Mouse (Mus musculus): Measurements from ENCODE around the gene Susd3. TPM values are rescaled to one million over a fixed set of nuclear protein-coding genes. Genes with fewer than 3 reads are reported as not detected.
A peak's percentile ranks its signal among the peaks of the same experiment; 100 is the strongest.

Susd3 gene
- polyA plus RNA-seq, 1 experiment from 2014 or later: 2.2 TPM

DNA sequence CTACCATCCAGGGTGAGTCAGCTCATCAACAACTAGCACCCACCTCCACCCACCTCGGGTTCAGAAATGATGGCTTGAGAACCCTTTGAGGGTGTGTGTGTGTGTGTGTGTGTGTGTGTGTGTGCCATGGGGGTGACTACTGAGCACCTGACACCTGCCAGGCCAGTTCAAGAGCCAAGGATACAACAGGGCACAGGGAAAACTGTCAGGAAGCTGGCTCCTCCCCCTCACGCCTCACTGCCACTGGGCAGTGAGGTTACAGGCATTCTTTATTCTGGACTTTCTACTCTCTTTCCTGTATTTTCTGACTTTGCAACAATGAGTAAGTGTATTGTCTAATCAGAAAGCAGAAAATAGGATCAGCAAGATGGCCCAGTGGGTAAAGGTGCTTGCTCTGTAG lies 1.1 kb upstream of the Susd3 start:
- Histone ChIP-seq H3K27ac (replicated peaks; ENCODE audit: low read depth, low read length) (no peak overlapping the region), H3K27me3 (replicated peaks; ENCODE audit: control insufficient read depth, insufficient read depth, low read length) (peaks cover 29% of the 10 kb centered on the region), H3K36me3 (ENCODE audit: control insufficient read depth, insufficient read depth, low read length) (no peaks in the 10 kb centered on the region), H3K9ac (ENCODE audit: low read depth, low read length) (no peak overlapping the region), H3K4me1 (ENCODE audit: control insufficient read depth, insufficient read depth, low read length) (peaks cover 6% of the 10 kb centered on the region; the same call in 1 of the 2 replicates), H3K9me3 (ENCODE audit: control insufficient read depth, low read length) (no peaks in the 10 kb centered on the region), H3K4me3 (ENCODE audit: low read depth, low read length) (no peak overlapping the region), H3K4me2 (ENCODE audit: low read depth, low read length) (no peak overlapping the region)
- no peak for ATAC-seq (ENCODE audit: low read depth)
- WGBS: 65% methylated on average over 2 of the region's 2 CpGs
- DNase-seq (ENCODE audit: low spot score): no peak

DNA sequence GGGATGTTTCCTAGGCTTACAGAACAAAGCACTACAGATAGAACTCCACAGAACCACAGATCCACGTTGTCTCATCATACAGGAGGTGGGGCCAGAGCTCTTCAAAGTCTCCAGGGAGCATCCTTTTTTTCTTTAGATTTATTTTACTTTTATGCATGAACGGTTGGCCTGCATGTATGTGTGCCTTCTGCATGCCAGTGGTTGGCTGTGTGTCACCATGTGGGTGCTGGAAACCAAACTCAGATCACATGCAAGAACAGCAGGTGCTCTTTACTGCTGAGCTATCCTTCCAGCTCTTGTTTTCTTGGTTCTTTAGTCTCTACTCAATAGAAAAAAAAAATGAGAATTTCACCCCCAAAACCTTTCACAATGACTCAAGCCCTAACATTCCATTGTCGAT lies 417 bp upstream of the Susd3 start:
- ATAC-seq (ENCODE audit: low read depth): no peak
- Histone ChIP-seq H3K36me3 (ENCODE audit: control insufficient read depth, insufficient read depth, low read length) (no peaks in the 10 kb centered on the region), H3K27me3 (replicated peaks; ENCODE audit: control insufficient read depth, insufficient read depth, low read length) (peaks cover 29% of the 10 kb centered on the region), H3K27ac (replicated peaks; ENCODE audit: low read depth, low read length) (no peak overlapping the region), H3K9ac (ENCODE audit: low read depth, low read length) (no peak overlapping the region), H3K4me3 (ENCODE audit: low read depth, low read length) (no peak overlapping the region), H3K9me3 (ENCODE audit: control insufficient read depth, low read length) (no peaks in the 10 kb centered on the region), H3K4me2 (ENCODE audit: low read depth, low read length) (no peak overlapping the region), H3K4me1 (ENCODE audit: control insufficient read depth, insufficient read depth, low read length) (peaks cover 6% of the 10 kb centered on the region; the same call in 1 of the 2 replicates)
- 43% methylated on average over 3 of the region's 3 CpGs for WGBS
- no peak for DNase-seq (ENCODE audit: low spot score)

DNA sequence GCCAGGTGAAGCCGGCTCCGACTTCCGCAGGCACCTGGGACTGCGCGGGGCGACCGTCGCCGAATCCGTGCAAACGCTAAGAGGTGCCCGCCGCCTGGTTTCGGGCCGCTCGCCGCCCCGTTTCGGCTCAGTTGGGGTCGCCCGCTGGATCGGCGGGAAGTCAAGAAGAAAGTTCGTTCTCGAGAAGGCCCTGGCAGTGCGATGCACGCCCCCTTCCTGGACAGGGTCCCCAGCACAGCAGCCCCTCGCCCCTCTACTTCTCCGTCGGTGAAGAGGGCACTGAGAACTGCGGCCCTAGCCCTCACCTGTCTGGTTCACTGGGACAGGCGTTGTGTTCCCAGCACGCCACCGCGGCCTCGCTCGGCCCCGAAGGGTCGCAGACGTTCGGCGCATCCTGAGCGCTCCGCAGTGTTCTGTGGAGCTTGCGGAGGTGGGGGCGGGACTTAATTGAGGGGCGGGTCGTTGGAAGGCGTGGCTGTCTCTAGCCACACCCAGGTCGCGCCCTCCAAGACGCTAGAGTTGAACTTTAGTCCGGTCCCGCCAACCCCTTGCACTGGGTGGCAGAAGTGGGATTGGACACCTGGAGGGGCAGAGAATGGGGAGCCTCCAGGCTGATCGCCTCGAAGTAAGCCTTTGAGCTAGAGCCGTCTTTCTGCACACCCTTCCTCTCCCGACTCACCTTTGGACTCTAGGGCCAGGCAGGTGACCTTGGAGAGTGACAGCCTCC lies 603 bp downstream of the Susd3 start:
- peak; percentile 44 for DNase-seq (ENCODE audit: low spot score)
- under 1% methylated on average over 45 of the region's 58 CpGs for WGBS

DNA sequence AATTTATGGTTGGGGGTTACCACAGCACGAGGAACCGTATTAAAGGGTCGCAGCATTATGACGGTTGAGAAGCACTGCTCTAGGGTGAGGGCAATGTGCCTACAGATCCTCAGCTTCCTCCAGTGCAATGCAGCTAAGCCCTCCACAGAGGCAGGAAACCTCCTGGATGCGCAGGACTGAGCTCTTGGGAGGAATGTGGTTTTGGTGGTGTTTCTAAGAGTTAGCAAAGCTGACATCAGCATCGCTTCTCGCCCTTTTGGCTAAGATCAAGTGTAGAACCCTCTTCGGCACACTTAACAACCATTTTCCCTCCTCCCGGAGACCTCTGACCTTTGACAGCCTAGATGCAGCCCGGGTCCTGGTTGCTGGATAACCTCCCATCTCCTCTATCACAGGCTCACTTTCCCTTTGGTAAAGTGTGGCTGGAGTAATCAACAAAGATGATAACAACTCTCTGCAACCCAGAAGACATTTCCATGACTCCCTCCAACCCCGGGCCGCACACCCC lies 1.2 kb downstream of the Susd3 start:
- ATAC-seq (ENCODE audit: low read depth) (no peak), DNase-seq (ENCODE audit: low spot score) (no peak)
- Histone ChIP-seq H3K9me3 (ENCODE audit: control insufficient read depth, low read length) (no peaks in the 10 kb centered on the region), H3K36me3 (ENCODE audit: control insufficient read depth, insufficient read depth, low read length) (no peaks in the 10 kb centered on the region), H3K4me1 (ENCODE audit: control insufficient read depth, insufficient read depth, low read length) (peaks cover 6% of the 10 kb centered on the region; the same call in 1 of the 2 replicates), H3K4me3 (ENCODE audit: low read depth, low read length) (peak overlapping the region; percentile 38), H3K27ac (replicated peaks; ENCODE audit: low read depth, low read length) (no peak overlapping the region), H3K9ac (ENCODE audit: low read depth, low read length) (0 out of 2 replicates have a peak overlapping the region, but pooled peaks have one; percentile 34), H3K4me2 (ENCODE audit: low read depth, low read length) (peak overlapping the region; percentile 62), H3K27me3 (replicated peaks; ENCODE audit: control insufficient read depth, insufficient read depth, low read length) (peaks cover 29% of the 10 kb centered on the region)
- 31% methylated on average over 12 of the region's 12 CpGs for WGBS

More for the DNA sequence above, 603 bp downstream of the Susd3 start:
- H3K9ac ChIP-seq (ENCODE audit: low read depth, low read length): peak overlapping the region; percentile 34; the same call in 1 of the 2 replicates
- H3K36me3 ChIP-seq (ENCODE audit: control insufficient read depth, insufficient read depth, low read length): no peaks in the 10 kb centered on the region
- peaks cover 29% of the 10 kb centered on the region for H3K27me3 ChIP-seq (replicated peaks; ENCODE audit: control insufficient read depth, insufficient read depth, low read length)
- H3K4me1 ChIP-seq (ENCODE audit: control insufficient read depth, insufficient read depth, low read length): peaks cover 6% of the 10 kb centered on the region; the same call in 1 of the 2 replicates
- ATAC-seq (ENCODE audit: low read depth): peak; percentile 72
- H3K4me2 ChIP-seq (ENCODE audit: low read depth, low read length): peak overlapping the region; percentile 62
- H3K27ac ChIP-seq (replicated peaks; ENCODE audit: low read depth, low read length): no peak overlapping the region
- peak overlapping the region; percentile 38 for H3K4me3 ChIP-seq (ENCODE audit: low read depth, low read length)
- no peaks in the 10 kb centered on the region for H3K9me3 ChIP-seq (ENCODE audit: control insufficient read depth, low read length)

DNA sequence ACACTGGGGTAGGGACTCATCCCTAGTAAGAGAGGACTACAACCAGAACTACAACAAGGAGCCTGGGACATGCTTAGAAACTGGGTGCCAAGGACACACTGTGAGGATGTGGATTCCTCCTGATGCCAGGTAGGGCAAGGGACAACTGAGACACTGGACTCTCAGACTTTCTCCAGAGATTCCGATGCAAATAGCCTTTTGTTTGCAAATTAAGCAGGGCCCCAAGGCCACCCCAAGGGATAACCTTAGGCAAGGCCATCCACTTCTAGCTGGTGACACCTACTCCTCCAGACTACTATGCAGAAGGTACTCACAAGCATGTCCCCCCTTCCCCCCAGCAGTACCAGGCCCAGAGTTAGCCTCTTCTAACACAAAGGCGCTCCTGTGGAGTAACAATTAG lies 1.9 kb downstream of the Susd3 start:
- Histone ChIP-seq H3K27ac (replicated peaks; ENCODE audit: low read depth, low read length) (no peak overlapping the region), H3K4me2 (ENCODE audit: low read depth, low read length) (no peak overlapping the region), H3K27me3 (replicated peaks; ENCODE audit: control insufficient read depth, insufficient read depth, low read length) (peaks cover 29% of the 10 kb centered on the region), H3K4me1 (ENCODE audit: control insufficient read depth, insufficient read depth, low read length) (peaks cover 6% of the 10 kb centered on the region; the same call in 1 of the 2 replicates), H3K9ac (ENCODE audit: low read depth, low read length) (no peak overlapping the region), H3K36me3 (ENCODE audit: control insufficient read depth, insufficient read depth, low read length) (no peaks in the 10 kb centered on the region), H3K9me3 (ENCODE audit: control insufficient read depth, low read length) (no peaks in the 10 kb centered on the region), H3K4me3 (ENCODE audit: low read depth, low read length) (no peak overlapping the region)
- ATAC-seq (ENCODE audit: low read depth) (no peak), DNase-seq (ENCODE audit: low spot score) (no peak)
- 78% methylated on average over 2 of the region's 2 CpGs for WGBS

DNA sequence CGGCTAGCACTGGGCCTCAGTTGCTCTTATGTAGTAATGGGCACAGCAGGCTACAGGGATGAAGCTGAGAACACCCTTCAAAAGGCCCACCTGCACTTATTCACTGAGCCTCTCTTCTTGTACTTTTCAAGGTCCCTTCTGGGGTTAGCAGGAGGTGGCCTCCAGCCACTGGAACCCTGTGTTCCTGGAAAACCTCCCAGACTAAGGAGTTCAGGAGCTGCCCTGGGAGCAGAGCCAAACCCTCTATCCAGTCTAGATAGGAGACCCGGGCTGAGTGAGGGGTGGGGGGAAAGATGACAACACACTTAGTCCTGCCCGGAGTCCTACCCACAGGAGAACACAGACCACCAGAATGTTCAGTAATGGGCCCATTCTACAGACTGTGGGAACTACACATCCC lies 2.5 kb downstream of the Susd3 start:
- no peak overlapping the region for H3K9ac ChIP-seq (ENCODE audit: low read depth, low read length)
- DNase-seq (ENCODE audit: low spot score) (no peak), ATAC-seq (ENCODE audit: low read depth) (no peak)
- no peak overlapping the region for H3K27ac ChIP-seq (replicated peaks; ENCODE audit: low read depth, low read length)
- 68% methylated on average over 3 of the region's 3 CpGs for WGBS
- H3K4me2 ChIP-seq (ENCODE audit: low read depth, low read length): no peak overlapping the region
- H3K36me3 ChIP-seq (ENCODE audit: control insufficient read depth, insufficient read depth, low read length): no peaks in the 10 kb centered on the region
- no peaks in the 10 kb centered on the region for H3K9me3 ChIP-seq (ENCODE audit: control insufficient read depth, low read length)
- H3K4me1 ChIP-seq (ENCODE audit: control insufficient read depth, insufficient read depth, low read length): peaks cover 6% of the 10 kb centered on the region; the same call in 1 of the 2 replicates
- H3K4me3 ChIP-seq (ENCODE audit: low read depth, low read length): no peak overlapping the region
- peaks cover 29% of the 10 kb centered on the region for H3K27me3 ChIP-seq (replicated peaks; ENCODE audit: control insufficient read depth, insufficient read depth, low read length)

DNA sequence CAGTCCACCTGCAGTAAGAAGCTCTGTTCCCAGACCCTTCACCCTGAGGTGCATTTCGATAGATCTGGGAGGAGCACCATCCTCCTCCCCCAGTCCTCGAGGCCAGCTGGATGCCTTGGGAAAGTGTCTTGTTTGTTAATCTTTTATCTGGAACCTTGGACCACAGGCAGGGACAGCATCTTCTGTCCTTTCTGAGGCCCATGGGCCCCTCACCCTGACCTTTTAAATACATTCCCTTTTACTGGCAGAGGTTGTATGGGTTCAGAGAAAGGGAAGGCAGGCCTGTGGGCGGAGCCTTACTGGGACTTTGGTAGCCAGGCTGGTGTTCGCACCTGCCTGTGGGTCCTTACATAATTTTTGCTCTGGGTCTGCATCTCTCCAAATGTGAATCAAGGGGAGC lies 3.3 kb downstream of the Susd3 start:
- Histone ChIP-seq H3K4me3 (ENCODE audit: low read depth, low read length) (no peak overlapping the region), H3K4me2 (ENCODE audit: low read depth, low read length) (no peak overlapping the region), H3K4me1 (ENCODE audit: control insufficient read depth, insufficient read depth, low read length) (peaks cover 6% of the 10 kb centered on the region; the same call in 1 of the 2 replicates), H3K9me3 (ENCODE audit: control insufficient read depth, low read length) (no peaks in the 10 kb centered on the region), H3K27ac (replicated peaks; ENCODE audit: low read depth, low read length) (no peak overlapping the region), H3K27me3 (replicated peaks; ENCODE audit: control insufficient read depth, insufficient read depth, low read length) (peaks cover 29% of the 10 kb centered on the region), H3K36me3 (ENCODE audit: control insufficient read depth, insufficient read depth, low read length) (no peaks in the 10 kb centered on the region), H3K9ac (ENCODE audit: low read depth, low read length) (no peak overlapping the region)
- no peak for DNase-seq (ENCODE audit: low spot score)
- ATAC-seq (ENCODE audit: low read depth): no peak
- 66% methylated on average over 4 of the region's 4 CpGs for WGBS

DNA sequence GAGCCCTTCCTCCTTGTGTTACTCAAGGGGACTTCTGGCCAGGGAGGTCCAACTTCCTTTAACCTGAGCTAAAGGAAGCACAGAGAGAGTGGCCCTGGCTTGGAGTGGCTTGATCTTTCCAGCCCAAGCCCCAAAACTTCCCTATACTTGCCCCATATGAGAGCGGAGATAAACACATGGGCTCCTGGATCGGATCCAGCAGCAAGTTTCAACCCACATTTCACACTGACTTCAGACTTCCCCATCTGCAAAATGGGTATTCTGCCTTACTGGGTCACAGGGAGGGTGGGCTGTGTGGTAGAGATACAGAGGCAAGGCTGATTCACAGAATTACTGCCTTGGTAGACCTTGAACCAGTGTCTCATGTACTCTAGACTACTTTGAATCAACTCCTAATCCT lies 5.0 kb downstream of the Susd3 start:
- DNase-seq (ENCODE audit: low spot score) (no peak), ATAC-seq (ENCODE audit: low read depth) (no peak)
- 92% methylated on average over 2 of the region's 2 CpGs for WGBS
- Histone ChIP-seq H3K4me2 (ENCODE audit: low read depth, low read length) (no peak overlapping the region), H3K36me3 (ENCODE audit: control insufficient read depth, insufficient read depth, low read length) (no peaks in the 10 kb centered on the region), H3K27me3 (replicated peaks; ENCODE audit: control insufficient read depth, insufficient read depth, low read length) (peaks cover 23% of the 10 kb centered on the region), H3K4me3 (ENCODE audit: low read depth, low read length) (no peak overlapping the region), H3K9ac (ENCODE audit: low read depth, low read length) (no peak overlapping the region), H3K9me3 (ENCODE audit: control insufficient read depth, low read length) (no peaks in the 10 kb centered on the region), H3K4me1 (ENCODE audit: control insufficient read depth, insufficient read depth, low read length) (peaks cover 6% of the 10 kb centered on the region; the same call in 1 of the 2 replicates), H3K27ac (replicated peaks; ENCODE audit: low read depth, low read length) (0 out of 2 replicates have a peak overlapping the region, but pooled peaks have one; percentile 21)
